Mouse (Mus musculus): ENCODE measurements around the gene Cbwd1. TPM values are rescaled to one million over a fixed set of nuclear protein-coding genes. Genes with fewer than 3 reads are reported as not detected.
A peak's percentile ranks its signal among the peaks of the same experiment; 100 is the strongest.

The Cbwd1 gene
- polyA plus RNA-seq (2016; fragmentation: Nextera tagmentation; extraction: Ambion mirVana) = 23.6 and 24.4 TPM in 2 replicates

DNA sequence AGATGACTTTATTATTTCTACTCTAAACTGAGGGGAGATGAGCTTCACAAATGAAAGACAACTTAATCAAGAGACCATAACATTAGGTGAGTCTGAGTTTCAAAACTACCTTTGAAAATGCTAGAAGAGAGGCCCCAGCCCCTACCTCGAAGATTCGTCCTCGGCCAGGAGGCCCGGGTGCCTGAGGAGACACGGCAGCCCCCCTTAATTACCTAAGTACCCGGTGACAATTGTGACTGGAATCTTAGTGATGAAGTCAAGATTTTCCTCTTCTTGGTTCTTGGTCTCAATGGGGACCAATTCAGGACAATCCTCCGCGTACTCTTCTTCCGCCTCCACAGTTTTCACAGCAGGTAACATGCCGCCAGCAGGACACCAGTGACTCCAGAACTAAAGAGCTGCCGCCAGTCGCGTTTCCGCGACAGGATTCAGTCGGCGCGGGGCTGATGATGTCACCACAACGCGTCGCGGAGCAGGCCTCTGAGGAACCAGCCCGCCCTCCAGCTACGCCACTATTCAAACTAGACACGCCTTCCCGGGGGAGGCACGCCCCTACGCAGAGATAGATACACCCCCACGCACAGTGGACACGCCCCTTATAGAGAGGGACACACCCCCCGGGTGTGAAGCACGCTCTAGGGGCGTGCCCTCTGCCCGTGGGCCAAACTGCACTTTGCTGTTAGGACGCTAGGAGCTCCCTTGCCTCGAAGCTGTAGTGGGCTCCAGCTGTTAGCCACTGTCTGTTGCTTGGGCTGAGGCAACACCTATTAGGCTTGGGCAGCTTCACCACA, at the start of gene Cbwd1:
Gene Cbwd1, minus strand, starts transcription at position 439 of the 791 bp plus-strand sequence.
- H3K4me1 ChIP-seq = peaks cover 12% of the 10 kb centered on the region
- DNase-seq (ENCODE audit: low spot score) = peak; percentile 99
- H3K9me3 ChIP-seq = no peaks in the 10 kb centered on the region
- WGBS = under 1% methylated on average over 36 of the region's 36 CpGs
- H3K36me3 ChIP-seq (replicated peaks) = peaks cover 11% of the 10 kb centered on the region
- no peaks in the 10 kb centered on the region for H3K27me3 ChIP-seq (replicated peaks; ENCODE audit: low read depth, poor library complexity, severe bottlenecking)
- H3K27ac ChIP-seq (replicated peaks) = peak within 1 kb of the TSS; percentile 81
- H3K4me3 ChIP-seq = peak within 1 kb of the TSS; percentile 79

DNA sequence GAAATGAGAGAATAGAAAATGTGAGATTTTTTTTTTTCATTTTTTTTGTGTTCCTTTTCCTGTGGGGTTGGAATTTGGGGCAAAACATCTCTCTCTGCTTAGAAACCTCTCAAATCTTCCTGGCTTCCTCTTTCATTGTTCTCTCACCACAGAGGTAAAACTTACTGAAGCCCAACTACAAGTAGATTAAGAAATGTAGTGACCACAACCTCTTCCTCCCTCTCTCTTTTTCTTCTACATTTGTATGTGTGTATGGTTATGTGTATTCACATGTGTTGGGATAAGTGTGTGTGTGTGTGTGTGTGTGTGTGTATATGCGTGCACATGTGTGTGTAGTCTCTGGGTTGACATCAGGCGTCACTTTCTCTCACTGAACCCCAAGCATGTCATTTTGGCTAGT, 47.1 kb upstream of the Cbwd1 start:
- 83% methylated on average over 2 of the region's 2 CpGs for WGBS
- no peak overlapping the region for H3K27ac ChIP-seq (replicated peaks)
- no peaks in the 10 kb centered on the region for H3K9me3 ChIP-seq
- no peaks in the 10 kb centered on the region for H3K36me3 ChIP-seq (replicated peaks)
- no peaks in the 10 kb centered on the region; the same call in none of the 2 replicates for H3K27me3 ChIP-seq (replicated peaks; ENCODE audit: low read depth, poor library complexity, severe bottlenecking)
- no peak for DNase-seq (ENCODE audit: low spot score)
- H3K4me1 ChIP-seq = no peaks in the 10 kb centered on the region; the same call in 1 of the 2 replicates
- H3K4me3 ChIP-seq = no peak overlapping the region

DNA sequence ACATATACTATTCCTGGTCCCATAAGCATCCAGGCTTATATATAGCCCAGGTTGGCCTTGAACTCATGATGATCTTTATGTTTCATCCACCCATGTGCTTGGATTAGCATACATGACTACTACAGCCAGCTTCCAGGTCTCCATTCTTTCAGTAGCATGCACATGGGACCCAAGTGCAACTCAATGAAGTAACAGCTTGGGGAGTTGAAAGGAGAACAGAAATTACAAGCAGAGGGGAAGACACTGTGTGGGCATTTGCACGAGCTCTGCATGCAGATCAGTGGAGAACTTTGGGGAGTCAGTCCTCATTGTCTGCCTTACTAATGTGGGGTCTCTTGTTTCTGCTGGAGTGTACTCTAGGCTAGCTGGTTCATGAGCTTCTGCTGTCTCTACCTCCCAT, 45.3 kb upstream of the Cbwd1 start:
- no peak for DNase-seq (ENCODE audit: low spot score)
- no peaks in the 10 kb centered on the region for H3K9me3 ChIP-seq
- no peaks in the 10 kb centered on the region for H3K36me3 ChIP-seq (replicated peaks)
- H3K27me3 ChIP-seq (replicated peaks; ENCODE audit: low read depth, poor library complexity, severe bottlenecking) = peaks cover 14% of the 10 kb centered on the region
- WGBS = 76% methylated on average over 1 of the region's 1 CpGs
- no peaks in the 10 kb centered on the region; the same call in 1 of the 2 replicates for H3K4me1 ChIP-seq
- no peak overlapping the region for H3K4me3 ChIP-seq
- H3K27ac ChIP-seq (replicated peaks) = no peak overlapping the region

DNA sequence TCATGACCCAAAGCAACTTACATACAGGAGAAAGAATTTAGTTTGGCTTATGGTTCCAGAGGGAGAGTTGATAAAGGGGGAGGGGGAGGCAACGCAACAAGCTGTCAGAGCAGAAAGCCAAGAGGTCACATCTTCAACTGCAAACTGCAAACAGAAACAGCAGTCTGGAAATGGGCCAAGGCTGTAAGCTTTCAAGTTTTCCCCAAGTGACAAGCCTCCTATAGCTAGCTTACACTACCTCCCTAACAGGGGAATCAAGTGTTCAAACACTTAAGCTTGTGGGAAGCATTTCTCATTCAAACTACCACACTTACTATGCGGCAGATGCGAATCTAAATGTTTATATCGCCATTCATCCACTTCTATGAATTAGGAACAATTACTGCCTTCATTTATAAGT, 42.4 kb upstream of the Cbwd1 start:
- Histone ChIP-seq H3K27ac (replicated peaks) (no peak overlapping the region), H3K4me1 (peaks cover 10% of the 10 kb centered on the region), H3K27me3 (replicated peaks; ENCODE audit: low read depth, poor library complexity, severe bottlenecking) (peaks cover 42% of the 10 kb centered on the region), H3K36me3 (replicated peaks) (no peaks in the 10 kb centered on the region), H3K9me3 (no peaks in the 10 kb centered on the region), H3K4me3 (no peak overlapping the region)
- 73% methylated on average over 4 of the region's 4 CpGs for WGBS
- DNase-seq (ENCODE audit: low spot score) = no peak

DNA sequence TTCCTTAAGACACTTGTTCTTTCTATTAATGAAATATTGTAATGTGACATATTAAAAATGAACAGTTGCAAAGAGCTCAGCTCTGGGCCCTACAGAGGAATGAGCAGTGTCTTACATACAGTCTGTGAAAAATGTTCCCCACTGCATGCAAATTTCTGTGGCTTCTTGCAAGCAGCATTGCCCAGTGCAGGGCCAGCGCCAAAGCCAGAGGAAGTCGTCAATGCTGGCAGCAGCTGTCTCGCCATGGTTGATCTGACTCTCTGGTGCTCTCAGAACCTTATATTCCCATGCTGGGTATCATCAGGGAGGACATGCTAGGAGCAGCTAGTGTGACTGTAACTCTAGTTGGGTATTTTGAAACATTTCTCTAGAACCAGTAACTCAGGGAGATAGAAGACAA, 41.4 kb upstream of the Cbwd1 start:
- no peaks in the 10 kb centered on the region for H3K9me3 ChIP-seq
- H3K36me3 ChIP-seq (replicated peaks) = no peaks in the 10 kb centered on the region
- no peak overlapping the region for H3K4me3 ChIP-seq
- 79% methylated on average over 3 of the region's 3 CpGs for WGBS
- H3K4me1 ChIP-seq = peaks cover 10% of the 10 kb centered on the region
- H3K27me3 ChIP-seq (replicated peaks; ENCODE audit: low read depth, poor library complexity, severe bottlenecking) = peaks cover 52% of the 10 kb centered on the region
- DNase-seq (ENCODE audit: low spot score) = no peak
- no peak overlapping the region for H3K27ac ChIP-seq (replicated peaks)

DNA sequence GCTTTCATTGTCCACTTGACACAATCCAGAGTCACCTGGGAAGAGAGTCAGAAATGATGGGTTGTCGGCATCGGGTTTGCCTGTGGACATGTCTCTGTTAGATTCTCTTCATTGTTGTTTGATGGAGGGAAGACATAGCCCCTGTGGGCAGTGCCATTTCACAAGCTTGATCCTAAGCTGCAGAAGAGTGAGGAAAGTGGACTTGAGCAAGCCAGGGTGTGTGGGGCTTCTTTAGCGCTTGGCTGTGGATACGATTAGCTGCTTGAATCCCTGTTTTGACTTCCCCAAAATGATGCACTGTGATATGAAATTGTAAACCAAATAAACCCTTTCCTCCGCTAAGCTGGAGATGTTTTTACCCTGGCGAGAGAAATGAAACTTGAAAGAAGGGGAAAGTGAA, 40.6 kb upstream of the Cbwd1 start:
- Histone ChIP-seq H3K4me3 (no peak overlapping the region), H3K27me3 (replicated peaks; ENCODE audit: low read depth, poor library complexity, severe bottlenecking) (peaks cover 60% of the 10 kb centered on the region), H3K9me3 (no peaks in the 10 kb centered on the region), H3K27ac (replicated peaks) (no peak overlapping the region), H3K4me1 (peaks cover 10% of the 10 kb centered on the region), H3K36me3 (replicated peaks) (no peaks in the 10 kb centered on the region)
- 85% methylated on average over 6 of the region's 6 CpGs for WGBS
- DNase-seq (ENCODE audit: low spot score) = no peak

DNA sequence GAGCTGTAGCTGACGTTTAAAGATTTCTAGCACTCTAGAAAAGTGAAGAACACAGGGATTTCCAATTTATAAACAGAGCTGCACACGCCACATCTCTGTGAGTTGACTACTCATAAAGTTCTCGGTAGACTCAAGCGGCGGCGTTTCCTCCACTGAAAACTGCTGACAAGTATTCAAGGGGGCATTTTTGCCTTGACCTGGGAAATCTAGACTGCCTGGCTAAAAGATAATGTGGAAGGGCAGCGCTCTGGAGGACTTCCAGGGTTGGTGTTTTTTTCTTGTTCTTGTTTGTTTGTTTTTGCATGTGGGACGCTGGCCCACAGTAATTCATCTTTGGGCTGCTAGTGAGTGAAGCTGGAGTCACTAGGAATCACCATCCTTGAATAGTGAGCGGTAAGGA, 38.7 kb upstream of the Cbwd1 start:
- no peak overlapping the region for H3K27ac ChIP-seq (replicated peaks)
- no peaks in the 10 kb centered on the region for H3K9me3 ChIP-seq
- H3K27me3 ChIP-seq (replicated peaks; ENCODE audit: low read depth, poor library complexity, severe bottlenecking) = peaks cover 72% of the 10 kb centered on the region
- no peaks in the 10 kb centered on the region for H3K36me3 ChIP-seq (replicated peaks)
- 33% methylated on average over 9 of the region's 9 CpGs for WGBS
- peaks cover 10% of the 10 kb centered on the region for H3K4me1 ChIP-seq
- H3K4me3 ChIP-seq = peak overlapping the region; percentile 82
- DNase-seq (ENCODE audit: low spot score) = no peak

DNA sequence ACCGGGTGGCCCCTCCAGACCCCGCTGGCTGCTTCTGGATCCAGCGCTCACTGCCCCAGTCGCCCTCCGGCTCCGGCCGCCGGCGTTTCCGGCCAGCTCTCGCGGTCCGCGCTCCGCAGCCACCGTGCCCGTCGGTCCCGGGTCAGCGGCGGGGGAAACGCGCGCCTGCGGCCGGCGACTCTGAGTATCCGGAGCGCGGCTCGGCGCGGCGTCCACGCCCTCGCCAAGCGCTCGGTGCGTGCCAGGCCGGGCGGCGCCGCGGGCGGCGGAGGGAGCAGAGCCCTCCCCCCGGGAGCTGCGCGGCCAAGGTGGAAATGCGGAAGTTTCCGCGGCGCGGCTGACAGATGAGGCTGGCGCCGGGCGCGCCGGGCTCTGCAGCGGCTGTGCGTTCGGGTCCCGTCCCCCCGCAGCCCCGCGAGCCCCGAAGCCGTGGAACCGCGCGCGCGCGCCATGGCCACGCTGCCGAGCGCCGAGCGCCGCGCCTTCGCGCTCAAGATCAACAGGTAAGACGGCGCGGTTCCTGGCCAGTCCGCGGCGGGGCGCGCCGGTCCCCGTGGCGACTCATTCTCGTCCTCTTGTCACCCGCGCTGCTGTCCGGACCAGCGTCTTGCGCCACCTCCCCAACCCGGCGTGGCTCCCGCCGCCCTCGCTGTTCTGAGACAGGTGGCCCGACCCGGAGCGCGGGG, 37.9 kb upstream of the Cbwd1 start, which contains the start of gene Dock8:
Gene Dock8, plus strand, starts transcription at position 334 of the 686 bp plus-strand sequence.
- Histone ChIP-seq H3K27me3 (replicated peaks; ENCODE audit: low read depth, poor library complexity, severe bottlenecking) (peaks cover 72% of the 10 kb centered on the region), H3K9me3 (no peaks in the 10 kb centered on the region), H3K36me3 (replicated peaks) (no peaks in the 10 kb centered on the region), H3K4me3 (peak within 1 kb of the TSS; percentile 82), H3K4me1 (peaks cover 14% of the 10 kb centered on the region), H3K27ac (replicated peaks) (peak within 1 kb of the TSS; percentile 72)
- DNase-seq (ENCODE audit: low spot score) = peak; percentile 73
- under 1% methylated on average over 109 of the region's 109 CpGs for WGBS

DNA sequence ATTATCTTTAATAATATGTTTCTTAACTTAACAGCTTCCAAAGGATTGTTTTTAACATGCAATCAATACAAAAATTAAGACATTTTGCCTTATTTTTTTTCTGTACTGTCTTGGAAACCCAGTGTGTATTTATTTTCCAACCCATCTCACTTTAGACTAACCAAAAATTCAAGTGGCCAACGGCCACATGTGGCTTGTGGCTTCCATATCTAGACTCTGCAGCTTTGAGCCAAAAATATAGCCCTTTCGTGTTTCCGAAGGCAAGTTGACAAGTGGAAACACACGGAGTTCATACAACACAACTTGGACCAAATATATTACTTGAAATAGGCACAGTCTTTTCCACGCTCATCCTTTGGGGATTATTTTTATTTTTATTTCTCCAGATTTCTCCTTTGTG, 37.2 kb upstream of the Cbwd1 start:
- Histone ChIP-seq H3K4me1 (peaks cover 14% of the 10 kb centered on the region), H3K36me3 (replicated peaks) (no peaks in the 10 kb centered on the region), H3K27ac (replicated peaks) (no peak overlapping the region), H3K4me3 (peak overlapping the region; percentile 82; the same call in 1 of the 2 replicates), H3K9me3 (no peaks in the 10 kb centered on the region), H3K27me3 (replicated peaks; ENCODE audit: low read depth, poor library complexity, severe bottlenecking) (peaks cover 72% of the 10 kb centered on the region)
- no peak for DNase-seq (ENCODE audit: low spot score)
- 72% methylated on average over 5 of the region's 5 CpGs for WGBS

DNA sequence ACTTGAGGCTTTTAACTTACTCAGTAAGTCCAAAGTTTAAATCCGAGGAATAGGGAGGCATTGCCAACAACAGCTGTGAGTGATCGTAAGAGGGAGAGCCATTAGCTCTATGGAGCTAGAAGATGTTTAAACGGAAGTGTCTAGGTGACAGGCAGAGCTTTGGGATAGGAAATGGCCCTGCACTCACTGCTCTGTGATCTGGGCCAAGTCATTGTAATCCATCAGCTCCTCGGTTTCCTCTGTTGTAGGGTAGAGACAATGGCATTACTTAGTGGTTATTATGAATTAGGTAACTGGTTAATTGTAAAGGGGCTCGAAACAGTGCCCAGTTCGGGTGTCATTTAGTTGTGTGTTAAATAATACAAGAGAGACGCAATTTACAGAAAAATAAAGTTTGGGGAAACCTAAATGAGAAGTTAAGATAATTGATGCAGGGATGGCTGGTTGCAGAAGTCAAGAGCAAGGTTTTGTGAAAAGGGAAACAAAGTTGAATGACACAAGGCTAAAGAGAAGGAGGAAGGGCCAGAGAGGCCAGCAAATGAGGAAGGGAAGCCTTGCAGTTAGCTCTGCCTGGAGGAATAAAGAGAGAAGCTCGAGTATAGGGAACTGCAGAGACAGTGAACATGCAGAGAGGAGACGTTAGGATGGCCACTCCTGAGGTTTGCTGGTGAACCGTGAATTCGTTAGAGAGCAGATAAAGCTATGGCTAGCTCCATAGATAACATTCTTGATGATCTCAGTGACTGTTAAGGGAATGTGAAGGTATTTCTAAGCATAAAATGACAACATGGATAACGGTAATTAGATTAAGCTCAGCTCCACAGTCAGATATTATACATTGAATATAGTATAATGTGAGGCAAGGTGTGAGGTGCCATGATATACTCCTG, 35.6 kb upstream of the Cbwd1 start:
- no peak overlapping the region for H3K27ac ChIP-seq (replicated peaks)
- WGBS = 75% methylated on average over 12 of the region's 12 CpGs
- peaks cover 64% of the 10 kb centered on the region for H3K27me3 ChIP-seq (replicated peaks; ENCODE audit: low read depth, poor library complexity, severe bottlenecking)

DNA sequence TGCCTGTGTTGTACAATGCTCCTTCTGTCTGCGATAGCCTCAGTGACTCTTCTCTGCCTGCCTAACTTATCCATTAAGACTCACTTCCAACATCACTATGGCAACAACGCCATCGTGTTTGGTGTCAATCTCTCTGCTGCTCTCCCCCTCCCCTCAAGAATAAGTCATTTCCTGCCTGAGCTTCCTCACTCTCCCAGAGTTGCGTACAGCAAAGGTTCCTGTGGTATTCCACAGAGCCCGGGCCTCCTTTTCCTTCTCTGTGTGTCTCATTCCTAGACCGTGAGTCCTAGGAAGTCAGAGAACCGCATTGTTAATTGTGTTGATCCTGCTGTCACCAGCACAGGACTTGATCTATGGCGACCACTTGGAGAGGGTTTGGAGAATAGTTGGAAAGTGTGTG, 33.5 kb upstream of the Cbwd1 start:
- peaks cover 14% of the 10 kb centered on the region for H3K4me1 ChIP-seq
- H3K4me3 ChIP-seq = no peak overlapping the region
- no peaks in the 10 kb centered on the region for H3K36me3 ChIP-seq (replicated peaks)
- peaks cover 44% of the 10 kb centered on the region for H3K27me3 ChIP-seq (replicated peaks; ENCODE audit: low read depth, poor library complexity, severe bottlenecking)
- peak; percentile 22 for DNase-seq (ENCODE audit: low spot score)
- no peaks in the 10 kb centered on the region for H3K9me3 ChIP-seq
- 40% methylated on average over 8 of the region's 8 CpGs for WGBS
- no peak overlapping the region for H3K27ac ChIP-seq (replicated peaks)

More for the DNA sequence above, 35.6 kb upstream of the Cbwd1 start:
- Histone ChIP-seq H3K9me3 (no peaks in the 10 kb centered on the region), H3K4me1 (peaks cover 14% of the 10 kb centered on the region), H3K36me3 (replicated peaks) (no peaks in the 10 kb centered on the region), H3K4me3 (no peak overlapping the region)
- no peak for DNase-seq (ENCODE audit: low spot score)

DNA sequence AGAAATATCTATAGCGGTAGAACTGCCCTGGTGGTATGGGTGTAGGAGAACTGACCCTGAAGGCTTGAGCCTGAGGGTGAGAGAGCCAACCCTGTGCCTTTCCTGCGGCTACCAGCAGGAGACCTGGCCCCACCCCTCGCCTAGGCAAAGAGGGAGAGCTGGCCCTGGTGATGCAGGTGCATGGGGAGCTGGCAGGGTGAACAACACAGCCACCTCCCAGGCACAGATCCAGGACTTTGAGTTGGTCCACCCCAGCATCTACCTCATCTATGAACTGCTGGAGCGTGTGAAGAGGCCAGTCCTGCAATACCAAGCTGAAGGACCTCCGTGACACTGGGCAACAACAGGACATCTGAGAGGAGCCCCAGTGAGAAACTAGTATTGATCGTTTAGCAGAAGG, 32.1 kb upstream of the Cbwd1 start:
- no peak for DNase-seq (ENCODE audit: low spot score)
- Histone ChIP-seq H3K9me3 (no peaks in the 10 kb centered on the region), H3K4me3 (no peak overlapping the region), H3K4me1 (peaks cover 4% of the 10 kb centered on the region; the same call in 1 of the 2 replicates), H3K27me3 (replicated peaks; ENCODE audit: low read depth, poor library complexity, severe bottlenecking) (peaks cover 30% of the 10 kb centered on the region), H3K27ac (replicated peaks) (no peak overlapping the region), H3K36me3 (replicated peaks) (no peaks in the 10 kb centered on the region)
- WGBS = 65% methylated on average over 6 of the region's 6 CpGs

All from embryonic facial prominence, embryonic 10.5 days (tissue).